Mouse (Mus musculus): ENCODE data around the gene Crisp4. TPM values are rescaled to one million over a fixed set of nuclear protein-coding genes. Genes with fewer than 3 reads are reported as not detected.

Gene Crisp4
- polyA plus RNA-seq, 1 experiment from 2014 or later: not detected

- no peak for ATAC-seq (ENCODE audit: low FRiP score)
- 82% methylated on average over 4 of the region's 4 CpGs for WGBS
- no peaks in the 10 kb centered on the region for H3K27me3 ChIP-seq (ENCODE audit: control insufficient read depth, insufficient read depth, low read length)
Observed at GRCm38 (mm10) chr1:18129983-18130382, 15.7 kb downstream of the Crisp4 start.

GRCm38 (mm10) chr1:18106720-18107355, 38.9 kb downstream of the Crisp4 start:
- Histone ChIP-seq H3K4me3 (ENCODE audit: low read depth, low read length) (no peak overlapping the region), H3K9me3 (ENCODE audit: control insufficient read depth, low read length) (no peaks in the 10 kb centered on the region), H3K4me2 (no peak overlapping the region), H3K27ac (ENCODE audit: low read depth, low read length) (no peak overlapping the region), H3K27me3 (ENCODE audit: control insufficient read depth, insufficient read depth, low read length) (no peaks in the 10 kb centered on the region), H3K36me3 (ENCODE audit: control insufficient read depth, insufficient read depth, low read length) (no peaks in the 10 kb centered on the region), H3K4me1 (ENCODE audit: control insufficient read depth, insufficient read depth, low read length) (0 out of 2 replicates have a peak, but pooled peaks cover 2% of the 10 kb centered on the region), H3K9ac (ENCODE audit: low read length) (no peak overlapping the region)
- ATAC-seq (ENCODE audit: low FRiP score) (peak; percentile 57), DNase-seq (ENCODE audit: low spot score, missing footprints) (peak; percentile 83)
- WGBS: 39% methylated on average over 5 of the region's 5 CpGs

More at GRCm38 (mm10) chr1:18129983-18130382, 15.7 kb downstream of the Crisp4 start:
- no peak overlapping the region for H3K4me2 ChIP-seq
- H3K4me1 ChIP-seq (ENCODE audit: control insufficient read depth, insufficient read depth, low read length): no peaks in the 10 kb centered on the region
- no peaks in the 10 kb centered on the region for H3K9me3 ChIP-seq (ENCODE audit: control insufficient read depth, low read length)
- no peak overlapping the region for H3K9ac ChIP-seq (ENCODE audit: low read length)
- H3K27ac ChIP-seq (ENCODE audit: low read depth, low read length): no peak overlapping the region
- H3K36me3 ChIP-seq (ENCODE audit: control insufficient read depth, insufficient read depth, low read length): no peaks in the 10 kb centered on the region
- DNase-seq (ENCODE audit: low spot score, missing footprints): no peak
- no peak overlapping the region for H3K4me3 ChIP-seq (ENCODE audit: low read depth, low read length)

- H3K4me2 ChIP-seq: no peak overlapping the region
- H3K36me3 ChIP-seq (ENCODE audit: control insufficient read depth, insufficient read depth, low read length): no peaks in the 10 kb centered on the region
- no peak overlapping the region for H3K27ac ChIP-seq (ENCODE audit: low read depth, low read length)
- DNase-seq (ENCODE audit: low spot score, missing footprints) (peak; percentile 91), ATAC-seq (ENCODE audit: low FRiP score) (peak; percentile 49)
- no peaks in the 10 kb centered on the region for H3K9me3 ChIP-seq (ENCODE audit: control insufficient read depth, low read length)
- H3K9ac ChIP-seq (ENCODE audit: low read length): no peak overlapping the region
- WGBS: 45% methylated on average over 5 of the region's 5 CpGs
- H3K27me3 ChIP-seq (ENCODE audit: control insufficient read depth, insufficient read depth, low read length): no peaks in the 10 kb centered on the region
- 0 out of 2 replicates have a peak, but pooled peaks cover 2% of the 10 kb centered on the region for H3K4me1 ChIP-seq (ENCODE audit: control insufficient read depth, insufficient read depth, low read length)
- no peak overlapping the region for H3K4me3 ChIP-seq (ENCODE audit: low read depth, low read length)
Observed at GRCm38 (mm10) chr1:18105866-18106529, 39.7 kb downstream of the Crisp4 start.

- peak; percentile 83 for DNase-seq (ENCODE audit: low spot score, missing footprints)
- Histone ChIP-seq H3K27me3 (ENCODE audit: control insufficient read depth, insufficient read depth, low read length) (no peaks in the 10 kb centered on the region), H3K4me3 (ENCODE audit: low read depth, low read length) (no peak overlapping the region), H3K36me3 (ENCODE audit: control insufficient read depth, insufficient read depth, low read length) (no peaks in the 10 kb centered on the region), H3K9ac (ENCODE audit: low read length) (no peak overlapping the region), H3K4me2 (no peak overlapping the region), H3K4me1 (ENCODE audit: control insufficient read depth, insufficient read depth, low read length) (0 out of 2 replicates have a peak, but pooled peaks cover 2% of the 10 kb centered on the region), H3K9me3 (ENCODE audit: control insufficient read depth, low read length) (no peaks in the 10 kb centered on the region), H3K27ac (ENCODE audit: low read depth, low read length) (no peak overlapping the region)
- peak; percentile 84 for ATAC-seq (ENCODE audit: low FRiP score)
- WGBS: 12% methylated on average over 1 of the region's 1 CpGs
Observed at GRCm38 (mm10) chr1:18105029-18105865, 40.5 kb downstream of the Crisp4 start.

Other genes starting within 250 kb of the Crisp4 start
- not detected in 2 replicates for gene Defb18, start 91.5 kb upstream of the Crisp4 start, polyA plus RNA-seq (2014; fragmentation: Nextera tagmentation; extraction: Ambion mirVana)
- gene Defb41, start 119.2 kb upstream of the Crisp4 start, polyA plus RNA-seq (2014; fragmentation: Nextera tagmentation; extraction: Ambion mirVana): not detected in 2 replicates